Mouse (Mus musculus) intestine, postnatal 0 days (tissue): ENCODE results near the gene Gpd2. TPM values are rescaled to one million over a fixed set of nuclear protein-coding genes. Genes with fewer than 3 reads are reported as not detected.
A peak's percentile ranks its signal among the peaks of the same experiment; 100 is the strongest.

ENCODE experiments used
- ATAC-seq: fragments of 200-750 bp; cut with Nextera tagmentation; 2 replicates; pipeline ENCODE4 v1.8.0; 2017; ENCODE audit warnings: mild to moderate bottlenecking, moderate TSS enrichment, moderate library complexity
- H3K27ac ChIP-seq: fragments of 300-500 bp; sonication (generic); 2 replicates; pipeline ENCODE4 v1.5.1; 2014; ENCODE audit warnings: mild to moderate bottlenecking, low read depth, low read length, moderate library complexity
- H3K27me3 ChIP-seq: fragments of 300-500 bp; sonication (generic); replicated peaks from 2 replicates; pipeline ENCODE4 v1.6.1; 2014; ENCODE audit warnings: low read length, mixed read lengths; ENCODE audit not compliant: control insufficient read depth, insufficient read depth
- H3K36me3 ChIP-seq: fragments of 300-500 bp; sonication (generic); 2 replicates; pipeline ENCODE4 v1.6.1; 2014; ENCODE audit warnings: mild to moderate bottlenecking, moderate library complexity; ENCODE audit not compliant: control insufficient read depth, insufficient read depth
- H3K4me1 ChIP-seq: fragments of 300-500 bp; sonication (generic); replicated peaks from 2 replicates; pipeline ENCODE4 v1.6.1; 2014; ENCODE audit warnings: antibody characterized with exemption, low read length, mixed read lengths; ENCODE audit not compliant: control insufficient read depth, insufficient read depth
- H3K4me2 ChIP-seq: fragments of 300-500 bp; sonication (generic); replicated peaks from 2 replicates; pipeline ENCODE4 v1.6.1; 2014; ENCODE audit warnings: low read depth, mild to moderate bottlenecking, moderate library complexity
- H3K4me3 ChIP-seq: fragments of 300-500 bp; sonication (generic); 2 replicates; pipeline ENCODE4 v1.5.1; 2014; ENCODE audit warnings: low read depth, low read length
- H3K9ac ChIP-seq: fragments of 300-500 bp; sonication (generic); 2 replicates; pipeline ENCODE4 v1.6.1; 2014; ENCODE audit warnings: mild to moderate bottlenecking, low read depth, low read length
- H3K9me3 ChIP-seq: fragments of 300-500 bp; sonication (generic); 2 replicates; pipeline ENCODE4 v1.6.1; 2016; ENCODE audit warnings: mixed run types; ENCODE audit not compliant: control insufficient read depth
- CTCF ChIP-seq: sonication (generic); IDR thresholded peaks from 2 replicates; pipeline ENCODE4 v1.5.1; 2016; ENCODE audit warnings: low read depth, mild to moderate bottlenecking, control low read depth, antibody characterized with exemption, moderate library complexity
- WGBS: fragments of 180-500 bp; shearing (Covaris S2); extraction: QIAGEN DNeasy Blood & Tissue Kit; methylation state at CpG from one replicate; pipeline ENCODE4 v1.1.7; 2014; 5-methylcytosine and 5-hydroxymethylcytosine counted together
- polyA plus RNA-seq: library from polyadenylated mRNA; unstranded; fragments of >200 nt; fragmentation: Nextera tagmentation; extraction: Ambion mirVana; gene quantifications from 2 replicates; pipeline ENCODE4 v1.2.1, GENCODE M21; 2015

The Gpd2 gene
- polyA plus RNA-seq, 1 experiment from 2014 or later, result 26.0 TPM

DNA sequence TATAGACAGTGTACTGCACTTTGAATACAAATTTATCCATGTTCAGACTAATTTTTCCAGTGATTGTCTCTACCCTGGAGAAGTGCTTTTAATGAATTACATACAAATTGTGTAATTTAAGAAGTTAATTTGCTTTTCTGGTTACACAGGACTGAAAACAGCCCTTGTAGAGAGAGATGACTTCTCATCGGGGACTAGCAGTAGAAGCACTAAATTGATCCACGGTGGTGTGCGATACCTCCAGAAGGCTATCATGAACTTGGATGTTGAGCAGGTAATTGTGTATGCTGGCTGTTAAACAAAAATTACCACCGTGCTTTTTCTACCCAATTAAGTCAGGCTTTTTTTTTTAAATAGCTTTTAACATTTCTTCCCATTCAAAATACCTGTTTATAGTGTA lies 66.8 kb downstream of the Gpd2 start:
- 87% methylated on average over 4 of the region's 4 CpGs for WGBS
- no peak for TF ChIP-seq CTCF
- Histone ChIP-seq H3K4me3 (no peak overlapping the region), H3K4me1 (no peaks in the 10 kb centered on the region), H3K27me3 (no peaks in the 10 kb centered on the region), H3K36me3 (peaks cover 9% of the 10 kb centered on the region; the same call in 1 of the 2 replicates), H3K27ac (no peak overlapping the region), H3K9ac (no peak overlapping the region), H3K9me3 (no peaks in the 10 kb centered on the region), H3K4me2 (no peak overlapping the region)
- ATAC-seq, result no peak

DNA sequence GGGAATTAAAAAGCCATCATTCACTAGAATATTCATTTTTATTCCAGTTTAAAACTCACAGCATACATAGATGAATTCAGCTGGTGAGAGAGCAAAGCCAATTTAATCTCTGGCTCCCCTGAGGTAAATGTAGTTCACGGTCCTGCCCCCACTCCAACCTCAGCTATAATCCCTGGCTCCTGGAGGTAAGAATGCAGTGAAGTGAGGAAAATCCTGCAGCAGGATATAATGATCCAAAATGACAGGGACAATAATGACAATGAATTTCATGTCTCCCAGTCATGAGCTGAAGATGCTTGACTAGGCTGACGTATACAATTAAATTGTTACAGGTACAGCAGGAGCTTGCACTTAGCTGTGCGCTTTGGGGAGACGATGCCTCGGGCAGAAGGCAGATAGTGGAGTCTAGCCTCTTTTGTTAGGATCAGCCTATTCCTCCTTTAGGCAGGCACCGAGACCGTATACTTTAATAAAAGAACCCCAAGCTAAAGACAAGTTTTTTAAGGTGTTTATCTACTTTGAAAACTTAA lies 74.9 kb downstream of the Gpd2 start:
- H3K9me3 ChIP-seq, result no peaks in the 10 kb centered on the region
- TF ChIP-seq CTCF, result no peak
- no peaks in the 10 kb centered on the region for H3K4me1 ChIP-seq
- no peak overlapping the region for H3K9ac ChIP-seq
- H3K4me3 ChIP-seq, result no peak overlapping the region
- H3K27me3 ChIP-seq, result no peaks in the 10 kb centered on the region
- no peak for ATAC-seq
- no peak overlapping the region for H3K4me2 ChIP-seq
- H3K27ac ChIP-seq, result no peak overlapping the region
- no peaks in the 10 kb centered on the region for H3K36me3 ChIP-seq
- 65% methylated on average over 7 of the region's 7 CpGs for WGBS

DNA sequence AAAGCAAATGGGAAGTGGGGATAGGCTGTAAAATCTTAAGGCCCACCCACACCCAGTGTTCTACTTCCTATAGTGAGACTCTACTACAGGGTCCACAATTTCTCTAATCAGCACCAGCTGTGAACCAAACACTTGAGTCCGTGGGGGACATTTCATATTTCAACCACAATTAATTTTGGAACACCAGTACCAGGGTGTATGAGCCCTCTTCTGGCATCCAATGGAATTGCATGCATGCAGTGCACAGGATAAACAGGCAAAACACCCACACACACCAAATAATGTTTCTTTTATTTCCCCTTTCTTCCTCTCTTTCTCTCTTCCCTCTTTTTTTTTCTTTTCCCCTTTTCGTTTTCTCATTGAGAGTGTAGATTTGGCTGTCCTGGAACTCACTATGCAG lies 78.6 kb downstream of the Gpd2 start:
- H3K27me3 ChIP-seq, result no peaks in the 10 kb centered on the region
- H3K4me2 ChIP-seq, result no peak overlapping the region
- H3K9me3 ChIP-seq, result no peaks in the 10 kb centered on the region
- ATAC-seq, result no peak
- H3K4me1 ChIP-seq, result no peaks in the 10 kb centered on the region
- H3K9ac ChIP-seq, result no peak overlapping the region
- TF ChIP-seq CTCF, result peak; percentile 78
- H3K4me3 ChIP-seq, result no peak overlapping the region
- 78% methylated on average over 2 of the region's 2 CpGs for WGBS
- H3K36me3 ChIP-seq, result no peaks in the 10 kb centered on the region
- H3K27ac ChIP-seq, result no peak overlapping the region

DNA sequence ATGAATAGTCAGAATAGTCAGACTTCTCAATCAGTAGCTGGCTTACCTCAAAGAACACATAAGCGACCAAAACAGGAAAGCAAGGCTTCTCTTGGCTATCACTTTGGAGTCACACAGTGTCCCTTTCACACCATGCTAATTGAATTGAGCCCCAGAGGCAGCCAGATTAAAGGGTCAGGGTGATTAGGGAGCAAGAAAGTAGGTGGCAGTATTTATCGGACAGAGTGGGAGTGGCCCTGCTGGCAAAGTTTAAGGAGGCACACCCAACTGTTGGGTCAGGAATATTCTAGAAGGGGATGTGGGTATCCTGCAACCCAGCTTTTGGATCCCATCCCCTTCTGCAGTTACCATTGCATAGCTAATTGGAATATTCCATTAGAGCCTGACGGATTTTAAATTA lies 80.9 kb downstream of the Gpd2 start:
- WGBS, result 73% methylated on average over 3 of the region's 3 CpGs
- H3K27ac ChIP-seq, result no peak overlapping the region
- ATAC-seq, result no peak
- H3K4me2 ChIP-seq, result no peak overlapping the region
- H3K9me3 ChIP-seq, result no peaks in the 10 kb centered on the region
- H3K36me3 ChIP-seq, result no peaks in the 10 kb centered on the region
- no peak for TF ChIP-seq CTCF
- H3K4me3 ChIP-seq, result no peak overlapping the region
- H3K4me1 ChIP-seq, result no peaks in the 10 kb centered on the region
- H3K27me3 ChIP-seq, result no peaks in the 10 kb centered on the region
- H3K9ac ChIP-seq, result no peak overlapping the region

DNA sequence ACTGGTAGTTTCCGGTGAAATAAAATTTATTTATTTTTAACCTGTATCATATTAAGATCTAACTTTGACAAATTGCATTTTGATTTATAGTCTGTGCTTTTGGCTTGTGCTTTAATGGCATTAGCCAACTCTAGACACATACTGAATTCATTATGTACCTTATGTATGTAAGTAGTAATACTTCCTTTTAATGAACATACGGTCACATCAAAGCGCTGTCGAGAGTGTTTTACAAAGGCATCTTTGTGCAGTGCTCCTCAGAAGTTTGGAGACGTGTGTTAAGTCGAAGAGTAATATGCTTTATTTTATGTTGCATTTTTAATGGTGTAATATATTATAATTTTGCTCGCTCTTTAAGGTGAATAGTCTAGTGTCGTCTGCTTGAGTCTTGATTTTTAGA lies 88.7 kb downstream of the Gpd2 start:
- Histone ChIP-seq H3K9ac (no peak overlapping the region), H3K9me3 (no peaks in the 10 kb centered on the region), H3K36me3 (no peaks in the 10 kb centered on the region), H3K4me3 (no peak overlapping the region), H3K27ac (no peak overlapping the region), H3K27me3 (no peaks in the 10 kb centered on the region), H3K4me1 (no peaks in the 10 kb centered on the region), H3K4me2 (no peak overlapping the region)
- ATAC-seq, result no peak
- TF ChIP-seq CTCF, result no peak
- WGBS, result 96% methylated on average over 8 of the region's 8 CpGs

DNA sequence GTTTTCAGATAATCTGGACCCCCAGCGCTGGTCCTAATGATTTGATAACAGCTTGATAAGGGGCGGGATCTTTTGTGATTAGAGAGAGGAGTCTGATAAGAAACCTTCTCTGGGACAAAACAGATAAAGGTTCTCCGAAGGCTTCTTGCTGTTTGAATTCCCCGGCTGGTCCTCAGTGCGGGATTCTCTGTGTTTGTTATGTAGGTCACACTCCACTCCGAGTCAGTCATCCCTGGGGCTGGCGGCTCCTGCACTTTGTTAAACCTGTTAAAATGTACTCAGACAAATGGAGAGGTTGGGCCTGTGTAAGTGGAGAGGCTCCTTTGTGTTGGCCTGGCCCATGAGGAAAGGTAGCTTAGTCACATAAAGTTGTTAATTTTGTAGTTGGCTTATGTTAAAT lies 91.9 kb downstream of the Gpd2 start:
- ATAC-seq, result no peak
- H3K9ac ChIP-seq, result no peak overlapping the region
- no peak for TF ChIP-seq CTCF
- H3K9me3 ChIP-seq, result no peaks in the 10 kb centered on the region
- 40% methylated on average over 7 of the region's 7 CpGs for WGBS
- H3K36me3 ChIP-seq, result no peaks in the 10 kb centered on the region
- H3K4me2 ChIP-seq, result no peak overlapping the region
- no peak overlapping the region for H3K27ac ChIP-seq
- H3K4me3 ChIP-seq, result no peak overlapping the region
- H3K27me3 ChIP-seq, result no peaks in the 10 kb centered on the region
- H3K4me1 ChIP-seq, result no peaks in the 10 kb centered on the region

DNA sequence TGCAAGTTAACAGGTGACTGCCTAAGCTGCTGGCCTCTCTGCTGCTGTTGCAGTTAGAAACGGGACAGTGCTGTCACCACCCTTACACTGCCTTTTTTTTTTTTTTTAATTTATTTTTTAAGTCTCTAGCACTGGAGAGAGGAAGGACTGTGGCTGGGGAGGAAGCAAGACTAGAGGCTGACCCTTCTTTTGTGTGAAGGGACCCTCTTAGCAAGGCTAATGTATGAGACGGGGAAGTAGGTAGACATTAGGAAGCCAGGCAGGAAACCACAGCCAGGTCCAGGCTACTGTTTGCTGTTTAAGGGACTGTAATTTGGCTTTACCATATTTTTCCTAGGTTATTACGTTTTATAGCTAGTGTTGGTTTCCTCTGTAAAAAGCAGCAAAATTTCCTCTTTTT lies 93.4 kb downstream of the Gpd2 start:
- no peak overlapping the region for H3K27ac ChIP-seq
- 58% methylated on average over 3 of the region's 3 CpGs for WGBS
- TF ChIP-seq CTCF, result no peak
- H3K4me2 ChIP-seq, result no peak overlapping the region
- H3K9ac ChIP-seq, result no peak overlapping the region
- no peaks in the 10 kb centered on the region for H3K27me3 ChIP-seq
- no peak for ATAC-seq
- no peaks in the 10 kb centered on the region for H3K9me3 ChIP-seq
- no peaks in the 10 kb centered on the region for H3K36me3 ChIP-seq
- H3K4me3 ChIP-seq, result no peak overlapping the region
- H3K4me1 ChIP-seq, result no peaks in the 10 kb centered on the region
